Mouse (Mus musculus): Measurements from ENCODE around the gene Eml1. TPM values are rescaled to one million over a fixed set of nuclear protein-coding genes. Genes with fewer than 3 reads are reported as not detected.

The Eml1 gene
- total RNA-seq, 1 experiment, result 4.2 TPM

DNA sequence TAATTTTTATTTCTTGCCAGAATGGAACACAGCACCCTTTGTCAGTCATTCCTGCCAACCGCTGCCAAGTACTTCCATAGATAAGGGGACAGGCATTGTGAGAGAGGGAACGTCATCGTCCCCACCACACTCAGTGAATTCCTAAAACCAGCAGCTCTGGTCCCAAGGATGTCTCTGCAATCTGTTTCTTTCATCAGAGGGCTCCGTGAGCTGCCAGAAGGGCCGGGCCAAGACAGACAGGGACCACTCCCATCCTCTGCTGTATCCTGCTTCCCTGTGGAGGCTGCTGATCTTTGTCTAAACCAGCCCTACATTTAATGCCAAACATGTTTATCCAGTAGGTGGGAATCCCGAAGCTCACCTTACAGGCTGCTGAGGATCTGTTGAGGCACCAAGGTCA lies 182.3 kb downstream of the Eml1 start:
- TF ChIP-seq HCFC1 (IDR thresholded peaks at IDR 0.05; ENCODE audit: borderline replicate concordance, insufficient read depth, low read length) (no peak), ZNF384 (IDR thresholded peaks at IDR 0.05; ENCODE audit: low read depth, low read length) (no peak), CHD2 (IDR thresholded peaks at IDR 0.05; ENCODE audit: low read depth, low read length) (no peak), MAFK (IDR thresholded peaks at IDR 0.05; ENCODE audit: insufficient read depth, low read depth, low read length) (no peak), ZC3H11A (IDR thresholded peaks at IDR 0.05; ENCODE audit: borderline replicate concordance, low read depth, low read length) (no peak)
- DNase-seq (ENCODE audit: low read depth, low spot score), result no peak
- Histone ChIP-seq H3K9ac (ENCODE audit: insufficient read depth, low read depth, low read length, poor library complexity, severe bottlenecking) (no peak overlapping the region), H3K27ac (ENCODE audit: insufficient read depth, low read depth, low read length, poor library complexity, severe bottlenecking) (no peak overlapping the region), H3K4me1 (ENCODE audit: control insufficient read depth in 2 of 2, insufficient read depth in 2 of 2, low read length in 2 of 2, poor library complexity in 1 of 2) (peaks cover 3 to 18% of the 10 kb centered on the region in 2 experiments; a peak in 3 of 4 replicates), H3K9me3 (ENCODE audit: control insufficient read depth, insufficient read depth, low read depth, low read length) (no peaks in the 10 kb centered on the region), H3K4me3 (ENCODE audit: insufficient read depth in 1 of 2, low read depth in 1 of 2, low read length in 2 of 2, poor library complexity in 1 of 2, severe bottlenecking in 1 of 2) (no peak overlapping the region), H3K36me3 (ENCODE audit: control insufficient read depth, insufficient read depth, low read length, poor library complexity, severe bottlenecking) (no peaks in the 10 kb centered on the region)
- in situ Hi-C loops (cut with MboI; ENCODE audit: low sequenced_read_pairs in 2 of 2, unreplicated experiment in 2 of 2), result no loop called here

GRCm38 (mm10) chr12:108554120-108554841 lies 183.5 kb downstream of the Eml1 start, which contains the start of gene Evl:
Gene Evl, plus strand, starts transcription at chr12:108554720.
- H3K36me3 ChIP-seq (ENCODE audit: control insufficient read depth, insufficient read depth, low read length, poor library complexity, severe bottlenecking), result no peaks in the 10 kb centered on the region
- in situ Hi-C loops (cut with MboI; ENCODE audit: low sequenced_read_pairs in 2 of 2, unreplicated experiment in 2 of 2), result no loop called here
- H3K27ac ChIP-seq (ENCODE audit: insufficient read depth, low read depth, low read length, poor library complexity, severe bottlenecking), result no peak within 1 kb of the TSS; the same call in 1 of the 2 replicates
- peaks cover 3 to 15% of the 10 kb centered on the region in 2 experiments; a peak in 3 of 4 replicates for H3K4me1 ChIP-seq (ENCODE audit: control insufficient read depth in 2 of 2, insufficient read depth in 2 of 2, low read length in 2 of 2, poor library complexity in 1 of 2)
- TF ChIP-seq MAFK (IDR thresholded peaks at IDR 0.05; ENCODE audit: insufficient read depth, low read depth, low read length) (no peak), CHD2 (IDR thresholded peaks at IDR 0.05; ENCODE audit: low read depth, low read length) (no peak), ZNF384 (IDR thresholded peaks at IDR 0.05; ENCODE audit: low read depth, low read length) (no peak), HCFC1 (IDR thresholded peaks at IDR 0.05; ENCODE audit: borderline replicate concordance, insufficient read depth, low read length) (no peak), ZC3H11A (IDR thresholded peaks at IDR 0.05; ENCODE audit: borderline replicate concordance, low read depth, low read length) (no peak)
- no peaks in the 10 kb centered on the region for H3K9me3 ChIP-seq (ENCODE audit: control insufficient read depth, insufficient read depth, low read depth, low read length)
- H3K9ac ChIP-seq (ENCODE audit: insufficient read depth, low read depth, low read length, poor library complexity, severe bottlenecking), result peak within 1 kb of the TSS; percentile 91
- peak within 1 kb of the TSS; percentile 73 to 96 for H3K4me3 ChIP-seq (ENCODE audit: insufficient read depth in 1 of 2, low read depth in 1 of 2, low read length in 2 of 2, poor library complexity in 1 of 2, severe bottlenecking in 1 of 2)
- peak; percentile 91 for DNase-seq (ENCODE audit: low read depth, low spot score)

DNA sequence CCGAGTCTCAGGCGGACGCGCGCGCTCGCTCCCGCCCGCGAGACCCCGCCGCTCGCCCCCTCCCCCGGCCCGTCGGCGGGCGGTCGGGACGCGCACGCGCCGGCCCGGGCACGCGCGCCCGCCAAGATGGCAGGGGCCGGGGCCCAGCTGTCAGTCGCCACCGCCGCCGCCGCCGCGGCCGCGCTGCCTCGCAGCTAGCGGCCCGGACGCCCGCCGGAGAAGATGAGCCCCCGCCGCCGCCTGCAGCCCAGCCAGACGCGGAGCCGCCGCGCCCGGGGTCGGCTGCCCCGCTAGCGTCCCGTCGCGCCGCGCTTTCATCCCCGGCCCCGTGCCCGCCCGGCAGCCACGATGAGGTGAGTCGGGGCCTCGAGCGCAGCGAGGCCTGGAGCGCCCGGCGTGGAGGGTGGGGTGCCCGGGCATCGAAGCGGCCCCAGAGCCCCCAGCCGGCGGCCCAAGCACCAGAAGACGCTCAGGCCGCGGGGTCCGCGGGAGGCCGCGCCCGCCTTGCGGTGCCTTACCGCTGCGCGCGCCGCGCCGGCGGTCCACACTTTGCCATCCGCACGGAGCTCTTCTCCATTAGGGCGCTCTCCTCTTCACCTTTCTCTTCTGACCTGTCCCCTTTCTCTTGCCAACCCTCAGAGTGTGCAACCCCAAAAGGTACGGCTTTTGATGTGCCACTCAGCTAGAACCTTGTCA lies 184.3 kb downstream of the Eml1 start:
- Histone ChIP-seq H3K4me3 (ENCODE audit: insufficient read depth in 1 of 2, low read depth in 1 of 2, low read length in 2 of 2, poor library complexity in 1 of 2, severe bottlenecking in 1 of 2) (peak overlapping the region; percentile 73 to 96), H3K36me3 (ENCODE audit: control insufficient read depth, insufficient read depth, low read length, poor library complexity, severe bottlenecking) (no peaks in the 10 kb centered on the region), H3K4me1 (ENCODE audit: control insufficient read depth in 2 of 2, insufficient read depth in 2 of 2, low read length in 2 of 2, poor library complexity in 1 of 2) (peaks cover 3 to 15% of the 10 kb centered on the region in 2 experiments; a peak in 3 of 4 replicates), H3K9me3 (ENCODE audit: control insufficient read depth, insufficient read depth, low read depth, low read length) (no peaks in the 10 kb centered on the region), H3K27ac (ENCODE audit: insufficient read depth, low read depth, low read length, poor library complexity, severe bottlenecking) (no peak overlapping the region), H3K9ac (ENCODE audit: insufficient read depth, low read depth, low read length, poor library complexity, severe bottlenecking) (peak overlapping the region; percentile 91)
- DNase-seq (ENCODE audit: low read depth, low spot score), result no peak
- in situ Hi-C loops (cut with MboI; ENCODE audit: low sequenced_read_pairs in 2 of 2, unreplicated experiment in 2 of 2), result no loop called here
- TF ChIP-seq HCFC1 (IDR thresholded peaks at IDR 0.05; ENCODE audit: borderline replicate concordance, insufficient read depth, low read length) (no peak), MAFK (IDR thresholded peaks at IDR 0.05; ENCODE audit: insufficient read depth, low read depth, low read length) (no peak), ZC3H11A (IDR thresholded peaks at IDR 0.05; ENCODE audit: borderline replicate concordance, low read depth, low read length) (no peak), ZNF384 (IDR thresholded peaks at IDR 0.05; ENCODE audit: low read depth, low read length) (no peak), CHD2 (IDR thresholded peaks at IDR 0.05; ENCODE audit: low read depth, low read length) (no peak)

GRCm38 (mm10) chr12:108558194-108558593 lies 187.4 kb downstream of the Eml1 start:
- no peak overlapping the region for H3K4me3 ChIP-seq (ENCODE audit: insufficient read depth in 1 of 2, low read depth in 1 of 2, low read length in 2 of 2, poor library complexity in 1 of 2, severe bottlenecking in 1 of 2)
- DNase-seq (ENCODE audit: low read depth, low spot score), result no peak
- H3K9ac ChIP-seq (ENCODE audit: insufficient read depth, low read depth, low read length, poor library complexity, severe bottlenecking), result no peak overlapping the region
- H3K9me3 ChIP-seq (ENCODE audit: control insufficient read depth, insufficient read depth, low read depth, low read length), result no peaks in the 10 kb centered on the region
- no peak overlapping the region for H3K27ac ChIP-seq (ENCODE audit: insufficient read depth, low read depth, low read length, poor library complexity, severe bottlenecking)
- H3K4me1 ChIP-seq (ENCODE audit: control insufficient read depth in 2 of 2, insufficient read depth in 2 of 2, low read length in 2 of 2, poor library complexity in 1 of 2), result peaks cover 3 to 7% of the 10 kb centered on the region in 2 experiments; a peak in 3 of 4 replicates
- no peaks in the 10 kb centered on the region for H3K36me3 ChIP-seq (ENCODE audit: control insufficient read depth, insufficient read depth, low read length, poor library complexity, severe bottlenecking)
- TF ChIP-seq ZC3H11A (IDR thresholded peaks at IDR 0.05; ENCODE audit: borderline replicate concordance, low read depth, low read length) (no peak), HCFC1 (IDR thresholded peaks at IDR 0.05; ENCODE audit: borderline replicate concordance, insufficient read depth, low read length) (no peak), CHD2 (IDR thresholded peaks at IDR 0.05; ENCODE audit: low read depth, low read length) (no peak), MAFK (IDR thresholded peaks at IDR 0.05; ENCODE audit: insufficient read depth, low read depth, low read length) (no peak), ZNF384 (IDR thresholded peaks at IDR 0.05; ENCODE audit: low read depth, low read length) (no peak)
- in situ Hi-C loops (cut with MboI; ENCODE audit: low sequenced_read_pairs in 2 of 2, unreplicated experiment in 2 of 2), result no loop called here
